Mouse (Mus musculus) T-helper 17 cell (primary cell): ENCODE data around the gene Mansc4.

Source experiments
- in situ Hi-C, 2 experiments: fragments of 300-600 bp; cut with MboI, MseI; formaldehyde crosslinking; loops; 1 replicate in 1 of 2; 2 replicates in 1 of 2; pipeline ENCODE4 v1.15.1; 2025; ENCODE audit warnings: high pct_unique_total_duplicates in 2 of 2

Mansc4 gene

DNA sequence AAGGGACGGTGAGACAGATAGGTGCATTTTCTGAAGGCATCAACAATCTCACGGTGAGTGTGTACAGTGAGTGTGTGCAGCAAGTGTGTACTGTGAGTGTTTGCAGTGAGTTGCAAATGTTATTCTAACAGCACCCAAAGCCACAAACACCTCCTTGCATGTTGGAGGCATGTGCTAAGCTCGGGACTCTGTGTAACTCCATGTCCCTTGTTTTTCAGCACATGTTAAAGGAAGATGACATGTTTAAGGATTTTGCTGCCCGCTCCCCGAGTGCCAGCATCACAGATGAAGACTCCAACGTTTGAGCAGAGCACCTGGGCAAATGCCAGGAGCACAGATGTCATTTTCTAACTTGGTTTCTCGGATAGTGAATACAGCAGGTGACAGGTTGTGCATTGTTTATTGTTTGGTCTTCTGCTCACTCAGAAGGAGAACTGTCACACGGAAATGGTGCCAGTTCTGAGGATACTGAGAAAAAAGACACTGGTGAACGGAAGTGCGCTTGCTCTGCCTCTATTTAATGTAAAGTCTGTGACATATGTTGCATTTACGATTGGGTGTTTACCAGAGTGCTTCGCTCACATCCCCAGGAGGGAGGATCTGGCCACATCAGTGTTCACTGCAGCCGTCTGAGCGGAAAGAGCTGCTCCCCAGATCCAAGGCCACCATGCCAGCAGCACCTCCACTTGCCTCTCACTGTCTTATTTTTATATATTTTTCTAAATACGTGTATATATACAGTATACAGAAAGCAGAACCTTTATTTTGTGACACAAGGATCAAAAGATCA is 56.5 kb downstream of the Mansc4 start:
- in situ Hi-C loops, result no loop called here

DNA sequence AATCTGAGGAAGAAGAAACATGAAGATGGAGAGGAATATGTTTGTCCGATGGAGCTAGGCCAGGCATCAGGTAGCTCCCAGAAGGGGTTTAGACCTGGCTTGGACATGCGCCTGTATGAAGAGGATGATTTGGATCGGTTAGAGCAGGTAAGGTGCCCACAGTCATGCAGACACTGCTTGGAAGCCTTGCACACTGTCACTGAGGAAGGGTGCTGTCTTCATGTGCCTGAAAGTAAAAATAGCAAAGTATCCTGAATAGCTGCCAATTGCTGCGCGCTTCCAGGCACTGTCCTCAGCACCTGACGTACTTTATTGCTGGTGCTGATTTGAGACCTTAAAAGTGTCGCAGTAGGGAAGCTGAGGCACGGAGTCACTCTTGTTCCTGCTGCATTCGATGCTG is 57.2 kb downstream of the Mansc4 start:
- in situ Hi-C loops, result no loop called here

GRCm38 (mm10) chr6:147028396-147028795 is 58.4 kb downstream of the Mansc4 start:
- in situ Hi-C loops, result no loop called here
